Mouse (Mus musculus): ENCODE results near the gene Traf6. TPM values are rescaled to one million over a fixed set of nuclear protein-coding genes. Genes with fewer than 3 reads are reported as not detected.

Gene Traf6
- polyA plus RNA-seq, 2 experiments = 3.3 to 4.5 TPM

- WGBS (ENCODE audit: insufficient replicate concordance) = 78% methylated on average over 7 of the region's 7 CpGs
- no peak for ATAC-seq (ENCODE audit: insufficient read depth)
- no peak overlapping the region for H3K27ac ChIP-seq
- no peak for DNase-seq (ENCODE audit: low read depth in 3 of 3, low spot score in 3 of 3)
- no peak overlapping the region for H3K9ac ChIP-seq (replicated peaks)
- H3K27me3 ChIP-seq (ENCODE audit: control insufficient read depth, insufficient read depth, low read length) = no peaks in the 10 kb centered on the region
- H3K36me3 ChIP-seq (replicated peaks; ENCODE audit: control insufficient read depth, insufficient read depth, low read depth) = no peaks in the 10 kb centered on the region
- H3K4me2 ChIP-seq (ENCODE audit: low read depth) = no peak overlapping the region
- H3K9me3 ChIP-seq (ENCODE audit: control insufficient read depth, low read length) = no peaks in the 10 kb centered on the region
- no peak for TF ChIP-seq CTCF (IDR thresholded peaks at IDR 0.05; ENCODE audit: low read depth)
- no peak for TF ChIP-seq EP300 (IDR thresholded peaks at IDR 0.05; ENCODE audit: low read depth)
- 0 out of 4 replicates have a peak, but pooled peaks cover 0 to 1% of the 10 kb centered on the region in 2 experiments for H3K4me1 ChIP-seq (replicated peaks; ENCODE audit: control insufficient read depth in 2 of 2, insufficient read depth in 2 of 2, low read length in 1 of 2)
- no peak overlapping the region for H3K4me3 ChIP-seq (ENCODE audit: insufficient read depth in 1 of 2, low read depth in 2 of 2, low read length in 2 of 2)
Observed at GRCm38 (mm10) chr2:101746537-101746936, 68.3 kb downstream of the Traf6 start.

Other genes starting within 250 kb of the Traf6 start
- gene Rag2, start 53.7 kb upstream of the Traf6 start, polyA plus RNA-seq (2012; rRNA removed) = 0.11 and 0.17 TPM in 2 replicates
- gene Rag2, start 53.7 kb upstream of the Traf6 start, polyA plus RNA-seq (2014; fragmentation: Nextera tagmentation; extraction: Ambion mirVana) = 0.20 and 0.43 TPM in 2 replicates
- 0.17 and 0.19 TPM in 2 replicates for gene Rag1, start 28.9 kb upstream of the Traf6 start, polyA plus RNA-seq (2012; rRNA removed)
- 0.20 and 0.32 TPM in 2 replicates for gene Rag1, start 28.9 kb upstream of the Traf6 start, polyA plus RNA-seq (2014; fragmentation: Nextera tagmentation; extraction: Ambion mirVana)
- 4.1 and 4.8 TPM in 2 replicates for gene B230118H07Rik, start 28.9 kb upstream of the Traf6 start, polyA plus RNA-seq (2012; rRNA removed)
- gene B230118H07Rik, start 28.9 kb upstream of the Traf6 start, polyA plus RNA-seq (2014; fragmentation: Nextera tagmentation; extraction: Ambion mirVana) = 20.0 and 21.3 TPM in 2 replicates
- gene Prr5l, start 204.6 kb downstream of the Traf6 start, polyA plus RNA-seq (2012; rRNA removed) = 1.4 and 1.7 TPM in 2 replicates
- 1.7 and 3.9 TPM in 2 replicates for gene Prr5l, start 204.6 kb downstream of the Traf6 start, polyA plus RNA-seq (2014; fragmentation: Nextera tagmentation; extraction: Ambion mirVana)
- 16.0 and 29.7 TPM in 2 replicates for gene Commd9, start 207.8 kb downstream of the Traf6 start, polyA plus RNA-seq (2012; rRNA removed)
- gene Commd9, start 207.8 kb downstream of the Traf6 start, polyA plus RNA-seq (2014; fragmentation: Nextera tagmentation; extraction: Ambion mirVana) = 19.8 and 23.5 TPM in 2 replicates

Data from liver, embryonic 14.5 days (tissue).